Mouse (Mus musculus) limb, embryonic 15.5 days (tissue): ENCODE results near the gene Aimp2. TPM values are rescaled to one million over a fixed set of nuclear protein-coding genes. Genes with fewer than 3 reads are reported as not detected.

ENCODE experiments used
- ATAC-seq: fragments of 200-750 bp; cut with Nextera tagmentation; 2 replicates; pipeline ENCODE4 v1.8.0; 2017; ENCODE audit warnings: low read depth, moderate TSS enrichment; ENCODE audit not compliant: insufficient number of reproducible peaks, low FRiP score, low TSS enrichment
- H3K27ac ChIP-seq: fragments of 300-500 bp; sonication (generic); 2 replicates; pipeline ENCODE4 v1.5.1; 2015; ENCODE audit warnings: moderate library complexity, mild to moderate bottlenecking, inconsistent platforms
- H3K27me3 ChIP-seq: fragments of 300-500 bp; sonication (generic); 2 replicates; pipeline ENCODE4 v1.6.1; 2015; ENCODE audit warnings: inconsistent platforms
- H3K36me3 ChIP-seq: fragments of 300-500 bp; sonication (generic); 2 replicates; pipeline ENCODE4 v1.6.1; 2015; ENCODE audit warnings: inconsistent platforms
- H3K4me1 ChIP-seq: fragments of 300-500 bp; sonication (generic); 2 replicates; pipeline ENCODE4 v1.6.1; 2015; ENCODE audit warnings: inconsistent platforms
- H3K4me2 ChIP-seq: fragments of 300-500 bp; sonication (generic); 2 replicates; pipeline ENCODE4 v1.6.1; 2015; ENCODE audit warnings: mild to moderate bottlenecking, inconsistent platforms
- H3K4me3 ChIP-seq: fragments of 300-500 bp; sonication (generic); 2 replicates; pipeline ENCODE4 v1.5.1; 2015; ENCODE audit warnings: mild to moderate bottlenecking, inconsistent platforms
- H3K9ac ChIP-seq: fragments of 300-500 bp; sonication (generic); 2 replicates; pipeline ENCODE4 v1.6.1; 2015; ENCODE audit warnings: inconsistent platforms
- H3K9me3 ChIP-seq: fragments of 300-500 bp; sonication (generic); 2 replicates; pipeline ENCODE4 v1.6.1; 2016; ENCODE audit warnings: inconsistent platforms
- WGBS: fragments of 180-500 bp; shearing (Covaris S2); methylation state at CpG from one replicate; pipeline ENCODE4 v1.1.7; 2015; 5-methylcytosine and 5-hydroxymethylcytosine counted together
- polyA plus RNA-seq: library from polyadenylated mRNA; unstranded; fragments of >200 nt; fragmentation: Nextera tagmentation; extraction: Ambion mirVana; gene quantifications from 2 replicates; pipeline ENCODE4 v1.2.1, GENCODE M21; 2015

The Aimp2 gene
- polyA plus RNA-seq: 99.5 and 111 TPM in 2 replicates

- H3K27ac ChIP-seq: peak within 1 kb of the TSS; percentile 92
- peak within 1 kb of the TSS; percentile 48 for H3K9ac ChIP-seq
- H3K9me3 ChIP-seq: no peaks in the 10 kb centered on the region
- peak within 1 kb of the TSS; percentile 59 for H3K4me2 ChIP-seq
- H3K27me3 ChIP-seq: no peaks in the 10 kb centered on the region
- peaks cover 25% of the 10 kb centered on the region for H3K4me1 ChIP-seq
- peak; percentile 98 for ATAC-seq
- peak within 1 kb of the TSS; percentile 69 for H3K4me3 ChIP-seq
- under 1% methylated on average over 70 of the region's 70 CpGs for WGBS
- peaks cover 23% of the 10 kb centered on the region for H3K36me3 ChIP-seq
These were observed at the start of gene Aimp2, which contains the start of gene Pms2 for GRCm38 (mm10) chr5:143909417-143910400. Gene Aimp2, minus strand, starts transcription at chr5:143909847. Gene Pms2, plus strand, starts transcription at chr5:143909964.

- no peaks in the 10 kb centered on the region for H3K9me3 ChIP-seq
- no peak overlapping the region for H3K4me3 ChIP-seq
- no peaks in the 10 kb centered on the region for H3K27me3 ChIP-seq
- no peaks in the 10 kb centered on the region for H3K36me3 ChIP-seq
- no peak overlapping the region for H3K9ac ChIP-seq
- ATAC-seq: no peak
- no peak overlapping the region for H3K4me2 ChIP-seq
- no peak overlapping the region for H3K27ac ChIP-seq
- 89% methylated on average over 6 of the region's 6 CpGs for WGBS
- H3K4me1 ChIP-seq: no peaks in the 10 kb centered on the region
These were observed 47.5 kb upstream of the Aimp2 start for GRCm38 (mm10) chr5:143957101-143957500.

GRCm38 (mm10) chr5:143950016-143950415 is 40.4 kb upstream of the Aimp2 start:
- Histone ChIP-seq H3K9me3 (no peaks in the 10 kb centered on the region), H3K4me3 (no peak overlapping the region), H3K4me2 (no peak overlapping the region), H3K27ac (no peak overlapping the region), H3K36me3 (no peaks in the 10 kb centered on the region), H3K27me3 (no peaks in the 10 kb centered on the region), H3K4me1 (no peaks in the 10 kb centered on the region), H3K9ac (no peak overlapping the region)
- ATAC-seq: no peak
- 35% methylated on average over 5 of the region's 5 CpGs for WGBS

- Histone ChIP-seq H3K4me1 (no peaks in the 10 kb centered on the region), H3K9ac (no peak overlapping the region), H3K9me3 (no peaks in the 10 kb centered on the region), H3K4me3 (no peak overlapping the region), H3K27ac (no peak overlapping the region), H3K4me2 (no peak overlapping the region), H3K36me3 (no peaks in the 10 kb centered on the region), H3K27me3 (no peaks in the 10 kb centered on the region)
- no peak for ATAC-seq
- WGBS: 79% methylated on average over 12 of the region's 12 CpGs
These were observed 38.7 kb upstream of the Aimp2 start for GRCm38 (mm10) chr5:143948361-143948760.

DNA sequence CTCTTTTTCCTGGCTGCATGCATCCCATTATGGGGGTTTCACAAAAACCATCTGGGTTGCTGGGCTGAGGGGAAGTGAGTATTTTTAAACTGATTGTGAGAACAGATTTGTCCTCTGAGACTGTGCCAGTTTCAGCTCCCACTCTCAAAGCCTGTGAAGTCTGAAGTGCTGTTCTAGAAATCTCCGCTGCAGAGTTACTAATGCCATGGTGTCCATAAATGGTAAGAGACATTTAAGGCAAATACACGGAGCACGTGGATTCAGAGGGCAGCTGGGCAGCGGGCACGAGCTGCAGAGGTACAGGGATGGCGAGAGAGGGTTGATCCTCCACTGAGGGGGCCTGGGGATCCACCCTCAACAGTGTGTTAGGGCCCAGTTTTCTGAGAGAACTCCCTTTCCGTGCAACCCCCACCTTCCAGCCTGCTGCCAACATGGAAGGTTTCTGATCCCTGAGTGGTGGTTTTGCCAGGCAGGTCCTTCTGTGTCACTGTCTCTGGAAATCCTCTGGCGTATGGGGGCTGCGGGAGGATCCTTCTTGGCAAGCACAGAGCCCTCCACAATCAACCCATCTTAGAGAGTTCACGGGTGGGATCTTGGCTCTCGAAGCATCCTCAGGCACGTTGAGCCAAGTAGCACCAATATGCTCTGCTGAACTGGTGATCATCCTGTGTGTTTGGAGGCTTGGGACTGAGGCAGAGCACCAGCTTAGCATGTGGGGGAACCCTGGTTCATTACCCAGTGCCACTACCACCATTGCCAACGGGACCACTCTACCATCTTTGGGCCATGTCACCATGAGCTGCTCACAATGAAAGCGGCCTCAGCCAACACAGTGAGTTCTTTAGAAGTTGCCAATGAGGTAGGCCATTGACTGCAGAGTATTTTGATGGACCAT is 33.8 kb upstream of the Aimp2 start:
- 85% methylated on average over 14 of the region's 14 CpGs for WGBS
- Histone ChIP-seq H3K27ac (no peak overlapping the region), H3K4me2 (no peak overlapping the region), H3K36me3 (no peaks in the 10 kb centered on the region), H3K9me3 (no peaks in the 10 kb centered on the region), H3K4me3 (no peak overlapping the region), H3K4me1 (no peaks in the 10 kb centered on the region), H3K9ac (no peak overlapping the region), H3K27me3 (no peaks in the 10 kb centered on the region)
- no peak for ATAC-seq

DNA sequence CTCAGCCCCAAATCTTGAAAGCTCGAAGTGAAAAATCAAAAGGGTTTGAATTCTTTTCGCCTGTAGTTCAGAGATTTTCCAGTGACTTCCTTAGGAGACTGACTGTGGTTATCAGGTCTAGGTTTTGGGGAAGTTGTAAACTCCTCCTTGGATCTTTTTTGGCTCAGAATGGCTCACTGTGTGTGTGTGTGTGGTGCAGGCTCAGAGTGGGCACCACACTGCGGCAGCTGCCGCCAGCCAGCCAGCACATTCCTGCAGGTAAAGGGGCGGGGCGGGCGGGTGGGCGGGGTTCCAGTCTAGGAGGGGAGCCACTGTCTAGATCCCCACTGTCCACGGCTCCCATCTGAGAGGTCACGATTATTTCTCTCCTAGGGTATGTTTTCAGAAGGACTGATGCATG is 31.9 kb upstream of the Aimp2 start:
- WGBS: 21% methylated on average over 10 of the region's 10 CpGs
- no peak overlapping the region for H3K9ac ChIP-seq
- ATAC-seq: no peak

GRCm38 (mm10) chr5:143936156-143936555 is 26.5 kb upstream of the Aimp2 start:
- no peak overlapping the region for H3K27ac ChIP-seq
- H3K4me2 ChIP-seq: no peak overlapping the region
- H3K4me3 ChIP-seq: no peak overlapping the region
- no peaks in the 10 kb centered on the region for H3K9me3 ChIP-seq
- H3K36me3 ChIP-seq: peaks cover 10% of the 10 kb centered on the region
- 80% methylated on average over 9 of the region's 9 CpGs for WGBS
- no peak overlapping the region for H3K9ac ChIP-seq
- no peaks in the 10 kb centered on the region for H3K27me3 ChIP-seq
- no peak for ATAC-seq
- H3K4me1 ChIP-seq: peaks cover 3% of the 10 kb centered on the region; the same call in 1 of the 2 replicates

More for the DNA sequence above, 31.9 kb upstream of the Aimp2 start:
- Histone ChIP-seq H3K27me3 (no peaks in the 10 kb centered on the region), H3K4me1 (no peaks in the 10 kb centered on the region), H3K9me3 (no peaks in the 10 kb centered on the region), H3K4me3 (no peak overlapping the region), H3K36me3 (no peaks in the 10 kb centered on the region), H3K4me2 (no peak overlapping the region), H3K27ac (no peak overlapping the region)

- no peak for ATAC-seq
- 87% methylated on average over 1 of the region's 1 CpGs for WGBS
- H3K27me3 ChIP-seq: no peaks in the 10 kb centered on the region
These were observed 24.2 kb upstream of the Aimp2 start for GRCm38 (mm10) chr5:143933875-143934274.

GRCm38 (mm10) chr5:143933414-143933813 is 23.8 kb upstream of the Aimp2 start:
- Histone ChIP-seq H3K36me3 (peaks cover 35% of the 10 kb centered on the region), H3K9me3 (no peaks in the 10 kb centered on the region), H3K4me2 (no peak overlapping the region), H3K27ac (no peak overlapping the region), H3K27me3 (no peaks in the 10 kb centered on the region), H3K9ac (no peak overlapping the region), H3K4me1 (peaks cover 3% of the 10 kb centered on the region; the same call in 1 of the 2 replicates), H3K4me3 (no peak overlapping the region)
- no peak for ATAC-seq
- 87% methylated on average over 11 of the region's 11 CpGs for WGBS

More at GRCm38 (mm10) chr5:143933875-143934274, 24.2 kb upstream of the Aimp2 start:
- H3K9me3 ChIP-seq: no peaks in the 10 kb centered on the region
- H3K4me2 ChIP-seq: no peak overlapping the region
- peaks cover 31% of the 10 kb centered on the region for H3K36me3 ChIP-seq
- H3K4me1 ChIP-seq: peaks cover 3% of the 10 kb centered on the region; the same call in 1 of the 2 replicates
- H3K9ac ChIP-seq: no peak overlapping the region
- H3K27ac ChIP-seq: no peak overlapping the region
- H3K4me3 ChIP-seq: no peak overlapping the region

- Histone ChIP-seq H3K27ac (no peak within 1 kb of the TSS), H3K9ac (no peak within 1 kb of the TSS), H3K9me3 (no peaks in the 10 kb centered on the region), H3K27me3 (no peaks in the 10 kb centered on the region), H3K4me3 (no peak within 1 kb of the TSS), H3K4me1 (peaks cover 3% of the 10 kb centered on the region; the same call in 1 of the 2 replicates), H3K4me2 (no peak within 1 kb of the TSS), H3K36me3 (peaks cover 40% of the 10 kb centered on the region)
- no peak for ATAC-seq
- WGBS: 19% methylated on average over 8 of the region's 8 CpGs
These were observed 23.2 kb upstream of the Aimp2 start, which contains the start of gene Rsph10b for GRCm38 (mm10) chr5:143932831-143933230. Gene Rsph10b, plus strand, starts transcription at chr5:143933035.

GRCm38 (mm10) chr5:143931863-143932580 is 22.4 kb upstream of the Aimp2 start:
- WGBS: 82% methylated on average over 6 of the region's 6 CpGs
- H3K36me3 ChIP-seq: peaks cover 45% of the 10 kb centered on the region
- H3K4me2 ChIP-seq: no peak overlapping the region
- H3K4me1 ChIP-seq: peaks cover 3% of the 10 kb centered on the region; the same call in 1 of the 2 replicates
- H3K4me3 ChIP-seq: no peak overlapping the region
- no peak; the same call in 1 of the 2 replicates for ATAC-seq
- H3K27me3 ChIP-seq: no peaks in the 10 kb centered on the region
- H3K9ac ChIP-seq: no peak overlapping the region
- H3K27ac ChIP-seq: no peak overlapping the region
- H3K9me3 ChIP-seq: no peaks in the 10 kb centered on the region
